Mouse (Mus musculus): ENCODE data around the gene Tas2r124.

Tas2r124 gene

DNA sequence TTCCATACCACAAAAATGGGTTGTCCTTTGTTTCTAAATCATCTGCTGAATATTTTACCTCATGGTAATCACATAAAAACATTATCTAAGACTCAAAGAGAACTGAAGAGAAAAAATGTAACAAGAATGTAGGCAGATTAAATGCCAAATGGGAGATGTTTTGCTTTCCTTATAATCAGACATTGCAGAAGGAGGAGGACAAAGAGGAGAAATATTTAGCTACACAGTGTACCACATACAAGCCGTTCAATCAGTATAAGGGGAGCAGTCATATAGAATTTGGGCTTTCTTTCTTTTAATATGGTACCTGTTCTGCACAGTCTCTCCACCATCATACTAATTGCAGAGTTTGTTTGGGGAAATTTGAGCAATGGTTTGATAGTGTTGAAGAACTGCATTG lies at the start of gene Tas2r124:
TSS of gene Tas2r124 (plus strand) at position 301 of the 400 bp plus-strand sequence.
- no peak for DNase-seq (ENCODE audit: low spot score)

DNA sequence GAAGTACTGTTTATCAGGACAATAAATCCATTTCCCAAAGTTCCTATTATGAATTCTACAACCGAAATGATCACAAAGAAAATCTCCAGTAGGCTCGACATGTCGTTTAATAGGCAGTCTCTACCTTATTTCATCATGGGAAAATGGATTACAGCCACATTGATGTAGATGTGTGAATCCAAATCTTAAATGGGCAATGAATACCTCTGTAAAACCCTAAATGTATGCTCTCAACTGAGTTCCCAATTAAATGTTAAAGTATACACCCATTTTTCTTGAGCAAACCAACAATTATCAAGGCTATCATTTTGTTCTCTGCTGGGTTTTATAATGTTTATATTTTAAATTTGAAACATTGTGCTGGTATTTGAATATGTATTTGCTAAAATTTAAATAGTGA lies 42.7 kb upstream of the Tas2r124 start, which contains the start of gene Tas2r122:
TSS of gene Tas2r122 (minus strand) at position 101 of the 400 bp plus-strand sequence.
- DNase-seq (ENCODE audit: low spot score) = no peak

DNA sequence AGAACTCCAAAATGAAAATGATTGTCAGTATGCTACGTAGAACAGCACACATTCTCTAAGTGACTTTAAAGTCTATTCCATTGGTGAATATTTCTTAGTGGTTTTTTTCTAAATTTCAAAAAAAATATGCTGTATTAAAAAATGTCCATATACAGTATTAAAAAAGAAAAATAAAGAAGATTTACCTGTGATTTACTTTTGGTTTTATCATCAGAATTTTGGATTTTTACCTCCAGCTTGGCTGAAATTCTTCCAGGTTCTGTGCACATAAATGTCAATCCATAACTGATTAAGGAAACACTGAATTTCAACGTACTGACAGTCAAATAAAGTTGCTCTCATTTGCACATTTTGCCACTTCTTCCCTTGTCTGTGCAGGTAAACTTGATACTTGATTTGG lies 16.6 kb upstream of the Tas2r124 start, which contains the start of gene Tas2r115:
TSS of gene Tas2r115 (minus strand) at position 101 of the 400 bp plus-strand sequence.
- no peak for DNase-seq (ENCODE audit: low spot score)

DNA sequence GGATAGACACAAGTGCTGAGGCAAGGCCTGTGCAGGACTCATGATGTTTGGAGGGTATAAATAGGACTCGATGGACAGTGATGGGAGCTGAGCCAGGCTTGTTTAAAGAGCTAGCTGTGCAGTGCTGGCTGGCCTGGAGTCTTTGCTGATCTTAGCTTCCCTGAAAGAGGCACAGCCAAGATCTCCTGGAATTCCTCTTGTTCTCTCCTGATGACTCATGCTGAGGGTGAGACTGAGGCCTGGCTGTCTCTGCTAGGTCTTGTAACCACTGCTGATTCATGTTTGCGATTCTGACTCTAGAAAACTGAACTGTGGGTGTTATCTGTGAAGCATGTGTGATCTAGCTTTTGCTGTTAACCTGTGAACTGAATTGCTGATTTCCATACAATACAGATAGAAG lies 4.3 kb upstream of the Tas2r124 start:
- no peak for DNase-seq (ENCODE audit: low spot score)

DNA sequence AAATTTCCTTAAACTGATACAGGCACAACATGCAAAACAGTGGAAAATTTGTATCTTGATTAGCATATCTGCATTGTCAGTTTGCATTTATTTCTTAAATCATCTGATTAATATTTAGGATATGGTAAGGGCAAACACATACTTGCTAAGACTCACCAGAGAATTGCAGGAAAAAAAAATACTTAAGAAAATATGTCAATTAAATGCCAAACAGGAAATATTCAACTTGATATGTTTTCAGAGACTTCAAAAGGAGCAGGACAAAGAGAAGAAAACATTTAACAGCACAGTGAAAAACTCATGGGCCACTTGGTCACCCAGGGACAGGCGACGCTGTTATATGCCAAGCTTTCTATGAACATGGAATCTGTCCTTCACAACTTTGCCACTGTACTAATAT lies 7.3 kb downstream of the Tas2r124 start, which contains the start of gene Tas2r102:
TSS of gene Tas2r102 (plus strand) at position 301 of the 400 bp plus-strand sequence.
- no peak for DNase-seq (ENCODE audit: low spot score)

DNA sequence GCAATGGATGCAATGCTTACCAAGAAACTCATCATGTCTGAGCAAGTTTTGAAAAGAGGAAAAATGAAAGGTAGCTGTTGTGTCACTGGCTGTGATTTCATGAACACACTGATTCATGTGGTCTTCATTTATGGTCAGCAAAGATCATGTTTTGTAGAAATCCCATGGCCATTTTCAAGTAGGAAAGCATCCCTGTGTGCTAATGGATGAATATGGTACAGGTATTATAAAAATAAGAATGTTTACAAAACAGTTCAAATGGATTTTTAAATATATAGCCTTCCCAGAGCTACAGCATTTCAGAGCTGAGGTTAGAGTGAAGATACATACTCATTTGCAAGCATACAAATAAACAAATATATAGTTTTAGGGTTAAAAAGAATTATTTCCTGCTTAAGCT lies 23.5 kb downstream of the Tas2r124 start, which contains the start of gene Tas2r136:
TSS of gene Tas2r136 (minus strand) at position 101 of the 400 bp plus-strand sequence.
- DNase-seq (ENCODE audit: low spot score) = no peak

DNA sequence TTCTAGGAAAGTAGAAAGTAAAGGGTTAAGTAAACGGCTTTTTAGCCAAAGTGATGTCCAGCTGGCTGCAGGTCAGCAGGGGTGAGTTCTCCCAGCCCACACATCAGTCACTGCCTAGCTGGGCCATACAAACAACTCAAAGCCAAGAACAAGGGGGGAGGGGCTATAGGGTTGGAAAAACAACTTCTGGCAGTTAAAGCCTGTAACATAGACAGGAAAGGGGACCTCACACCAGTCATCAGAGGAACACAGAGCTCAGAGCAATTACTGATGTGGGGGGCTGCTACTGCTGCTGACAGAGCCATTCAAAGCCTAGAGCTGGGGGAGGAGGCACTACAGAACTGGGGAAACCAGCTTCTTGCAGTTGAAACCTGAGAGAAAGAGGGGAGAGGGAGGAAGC lies 40.9 kb downstream of the Tas2r124 start:
- no peak for DNase-seq (ENCODE audit: low spot score)

DNA sequence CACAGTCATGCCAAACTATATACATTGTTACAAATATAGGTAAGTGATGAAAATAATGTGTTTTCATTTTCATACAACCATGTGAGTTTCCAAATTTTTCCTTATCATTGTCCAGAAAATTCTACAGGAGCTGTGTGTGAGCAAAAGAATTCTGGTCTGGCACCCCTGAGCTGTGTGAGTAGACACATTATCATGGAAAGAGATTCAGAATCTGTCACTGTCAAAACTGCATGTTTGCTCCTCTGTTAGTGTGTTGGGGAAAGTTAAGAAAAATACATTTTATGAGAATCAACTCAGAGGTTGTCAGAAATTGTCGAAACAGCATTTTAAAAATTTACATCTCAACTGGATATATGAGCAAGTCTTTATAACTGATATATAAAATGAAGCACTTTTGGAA lies 48.0 kb downstream of the Tas2r124 start, which contains the start of gene Tas2r117:
TSS of gene Tas2r117 (plus strand) at position 301 of the 400 bp plus-strand sequence.
- no peak for DNase-seq (ENCODE audit: low spot score)
